Mouse (Mus musculus): Measurements from ENCODE around the gene Mycbpap. TPM values are rescaled to one million over a fixed set of nuclear protein-coding genes. Genes with fewer than 3 reads are reported as not detected.

The Mycbpap gene
- total and polyA plus RNA-seq, 2 experiments: 0.02 to 0.09 TPM

DNA sequence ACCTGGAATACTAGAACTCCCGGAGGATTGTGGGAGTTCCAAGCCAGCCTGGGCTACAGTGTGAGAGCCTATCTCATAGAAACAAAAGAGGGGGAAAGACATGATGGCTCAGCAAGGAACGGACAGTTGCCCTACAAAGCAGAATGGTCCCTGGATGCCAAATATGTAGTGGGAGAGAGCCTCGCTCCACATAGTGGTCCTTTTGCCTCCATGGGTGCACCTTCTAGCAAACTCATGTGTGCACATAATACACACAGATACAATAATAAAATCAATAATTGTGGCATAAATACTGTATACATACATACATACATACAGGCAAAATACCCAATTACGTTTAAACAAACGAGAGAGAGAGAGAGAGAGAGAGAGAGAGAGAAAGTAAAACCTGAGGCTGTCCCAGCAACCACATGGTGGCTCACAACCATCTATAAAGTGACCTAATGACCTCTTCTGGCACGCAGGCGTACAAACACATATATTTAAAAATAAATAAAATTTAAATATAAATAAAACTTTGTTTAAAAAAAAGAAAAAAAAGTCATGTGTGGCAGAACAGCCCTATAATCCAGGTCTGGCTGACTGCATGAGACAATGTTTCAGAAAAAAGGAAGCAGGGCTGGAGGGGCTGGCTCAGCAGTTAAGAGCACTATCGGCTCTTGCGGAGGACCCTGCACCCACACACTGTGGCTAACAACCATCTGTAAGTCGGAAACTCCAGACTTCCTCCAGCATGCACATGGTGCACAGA, 28.3 kb upstream of the Mycbpap start:
- DNase-seq (ENCODE audit: extremely low read depth, low read depth, low spot score): no peak
- Histone ChIP-seq H3K27ac (replicated peaks; ENCODE audit: insufficient read depth, low read depth, low read length) (peak overlapping the region; percentile 42), H3K4me3 (ENCODE audit: insufficient read depth, low read depth, low read length) (no peak overlapping the region), H3K4me1 (ENCODE audit: control insufficient read depth, insufficient read depth, low read length) (peaks cover 5% of the 10 kb centered on the region; the same call in 1 of the 2 replicates), H3K79me2 (ENCODE audit: control insufficient read depth, insufficient read depth, low read length) (no peaks in the 10 kb centered on the region), H3K27me3 (ENCODE audit: control insufficient read depth, insufficient read depth, low read length) (no peaks in the 10 kb centered on the region), H3K9ac (ENCODE audit: low read depth, low read length) (no peak overlapping the region), H3K36me3 (ENCODE audit: control insufficient read depth, insufficient read depth, low read length) (peaks cover 8% of the 10 kb centered on the region; the same call in 1 of the 2 replicates)
- 53% methylated on average over 10 of the region's 10 CpGs for WGBS
- no peak for TF ChIP-seq POLR2A (IDR thresholded peaks at IDR 0.05; ENCODE audit: extremely low read depth, insufficient read depth, low read length)
- TF ChIP-seq CTCF (IDR thresholded peaks at IDR 0.05; ENCODE audit: low read depth, low read length): no peak

DNA sequence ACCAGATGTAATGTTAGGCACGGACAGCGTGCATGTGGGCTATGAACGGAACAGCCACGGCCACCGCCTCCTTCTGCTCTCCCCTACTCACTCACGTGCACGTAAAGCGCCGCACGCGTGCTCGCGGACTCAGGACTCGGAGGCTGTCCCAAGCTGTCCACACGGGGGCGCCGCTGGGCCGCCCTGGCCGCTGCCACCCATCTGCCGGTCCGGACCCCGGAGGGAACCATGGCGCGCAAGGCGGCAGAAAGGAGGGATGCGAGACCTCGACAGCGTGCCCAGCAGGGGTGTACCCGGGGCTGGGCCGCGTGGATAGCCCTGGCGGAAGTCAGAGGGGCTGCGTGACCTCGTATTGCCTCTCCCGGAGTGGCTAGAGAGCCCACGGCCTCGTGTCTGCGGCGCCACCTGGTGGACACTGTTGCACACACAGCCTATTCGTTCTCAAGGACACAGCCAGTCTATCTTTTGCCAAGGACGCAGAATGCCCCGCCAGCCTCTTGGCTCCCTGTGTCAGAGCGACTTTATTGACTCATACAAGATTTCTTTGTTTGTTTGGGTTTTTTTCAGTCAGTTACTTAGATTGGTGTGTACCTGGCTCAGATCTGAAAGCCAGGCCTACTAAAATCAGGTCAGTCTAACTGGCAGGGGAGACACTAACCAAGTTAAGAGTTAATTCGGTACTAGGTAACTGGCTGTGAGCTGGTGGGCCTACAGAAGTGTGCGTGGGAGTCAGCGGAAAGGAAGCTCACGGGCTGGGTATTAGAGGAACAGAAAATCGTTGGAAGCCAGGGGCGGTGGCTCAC, 27.5 kb upstream of the Mycbpap start, which contains the start of gene Rsad1:
TSS of gene Rsad1 (minus strand) at position 368 of the 803 bp plus-strand sequence.
- peak within 1 kb of the TSS; percentile 67 for H3K4me3 ChIP-seq (ENCODE audit: insufficient read depth, low read depth, low read length)
- peak within 1 kb of the TSS; percentile 81 for H3K9ac ChIP-seq (ENCODE audit: low read depth, low read length)
- peaks cover 5% of the 10 kb centered on the region; the same call in 1 of the 2 replicates for H3K4me1 ChIP-seq (ENCODE audit: control insufficient read depth, insufficient read depth, low read length)
- TF ChIP-seq POLR2A (IDR thresholded peaks at IDR 0.05; ENCODE audit: extremely low read depth, insufficient read depth, low read length) (no peak), CTCF (IDR thresholded peaks at IDR 0.05; ENCODE audit: low read depth, low read length) (peak; percentile 94)
- peak; percentile 93 for DNase-seq (ENCODE audit: extremely low read depth, low read depth, low spot score)
- 1% methylated on average over 49 of the region's 49 CpGs for WGBS
- peaks cover 4% of the 10 kb centered on the region; the same call in 1 of the 2 replicates for H3K36me3 ChIP-seq (ENCODE audit: control insufficient read depth, insufficient read depth, low read length)
- no peaks in the 10 kb centered on the region for H3K79me2 ChIP-seq (ENCODE audit: control insufficient read depth, insufficient read depth, low read length)
- H3K27me3 ChIP-seq (ENCODE audit: control insufficient read depth, insufficient read depth, low read length): no peaks in the 10 kb centered on the region
- H3K27ac ChIP-seq (replicated peaks; ENCODE audit: insufficient read depth, low read depth, low read length): peak within 1 kb of the TSS; percentile 76

DNA sequence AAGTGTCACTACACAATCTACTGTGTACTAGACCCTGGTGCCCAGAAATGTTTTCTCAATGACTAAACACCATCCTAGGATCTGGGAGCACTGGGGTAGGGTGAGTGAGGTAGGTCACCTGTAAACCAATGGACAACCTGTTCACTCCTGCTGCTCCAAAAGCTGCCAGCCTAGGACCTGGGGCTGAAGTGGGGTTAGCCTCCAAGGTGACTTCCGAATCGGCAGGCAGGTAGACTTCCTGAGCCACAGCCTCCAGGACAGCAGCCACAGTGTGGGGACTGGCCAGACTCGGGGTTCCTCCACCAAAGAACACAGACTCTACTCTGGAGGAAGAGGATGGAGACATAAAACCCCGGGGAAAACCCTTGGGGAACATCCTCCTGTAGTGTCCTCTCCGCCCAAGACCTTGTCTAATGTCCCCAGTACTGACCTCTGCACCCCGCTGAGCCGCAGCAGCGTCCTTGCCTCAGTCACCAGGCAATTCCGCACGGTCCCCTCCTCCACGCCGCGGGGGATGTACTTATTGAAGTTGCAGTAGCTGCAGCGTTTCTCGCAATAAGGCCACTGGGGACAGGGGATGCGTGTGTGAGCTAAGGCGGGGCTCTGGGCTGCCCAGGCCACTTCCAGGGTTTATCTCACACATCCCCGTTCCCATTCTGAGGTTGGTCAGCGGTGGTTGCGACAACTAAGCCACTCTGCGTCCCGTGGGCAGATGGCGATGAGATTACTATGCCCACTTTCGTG, 26.7 kb upstream of the Mycbpap start:
- H3K9ac ChIP-seq (ENCODE audit: low read depth, low read length): peak overlapping the region; percentile 81
- H3K79me2 ChIP-seq (ENCODE audit: control insufficient read depth, insufficient read depth, low read length): no peaks in the 10 kb centered on the region
- peak overlapping the region; percentile 67 for H3K4me3 ChIP-seq (ENCODE audit: insufficient read depth, low read depth, low read length)
- peak overlapping the region; percentile 76 for H3K27ac ChIP-seq (replicated peaks; ENCODE audit: insufficient read depth, low read depth, low read length)
- H3K36me3 ChIP-seq (ENCODE audit: control insufficient read depth, insufficient read depth, low read length): peaks cover 3% of the 10 kb centered on the region; the same call in 1 of the 2 replicates
- peaks cover 5% of the 10 kb centered on the region; the same call in 1 of the 2 replicates for H3K4me1 ChIP-seq (ENCODE audit: control insufficient read depth, insufficient read depth, low read length)
- no peaks in the 10 kb centered on the region for H3K27me3 ChIP-seq (ENCODE audit: control insufficient read depth, insufficient read depth, low read length)
- DNase-seq (ENCODE audit: extremely low read depth, low read depth, low spot score): peak; percentile 40
- 10% methylated on average over 24 of the region's 24 CpGs for WGBS
- 0 out of 2 replicates have a peak, but pooled peaks have one; percentile 5 for TF ChIP-seq CTCF (IDR thresholded peaks at IDR 0.05; ENCODE audit: low read depth, low read length)
- TF ChIP-seq POLR2A (IDR thresholded peaks at IDR 0.05; ENCODE audit: extremely low read depth, insufficient read depth, low read length): no peak

DNA sequence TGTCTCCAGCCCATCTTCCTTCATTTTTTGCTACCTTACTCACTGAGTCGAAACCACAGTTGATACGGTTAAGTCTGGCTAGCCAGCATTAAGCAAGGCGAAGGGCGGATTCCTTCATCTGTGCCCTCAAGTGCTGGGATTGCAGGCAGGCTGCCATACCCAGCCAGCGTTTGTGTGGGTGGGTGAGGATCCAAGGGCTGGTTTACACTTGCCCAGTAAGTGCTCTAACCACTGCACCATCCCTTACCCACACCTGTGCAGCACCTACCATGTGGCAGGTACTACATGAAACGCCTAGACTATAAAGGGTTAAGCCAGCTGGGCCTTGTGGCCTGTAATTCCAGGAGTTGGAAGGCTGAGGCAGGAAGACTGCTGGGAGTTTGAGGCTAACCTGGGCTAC, 25.7 kb upstream of the Mycbpap start:
- Histone ChIP-seq H3K9ac (ENCODE audit: low read depth, low read length) (no peak overlapping the region), H3K79me2 (ENCODE audit: control insufficient read depth, insufficient read depth, low read length) (no peaks in the 10 kb centered on the region), H3K36me3 (ENCODE audit: control insufficient read depth, insufficient read depth, low read length) (no peaks in the 10 kb centered on the region), H3K27me3 (ENCODE audit: control insufficient read depth, insufficient read depth, low read length) (no peaks in the 10 kb centered on the region), H3K27ac (replicated peaks; ENCODE audit: insufficient read depth, low read depth, low read length) (no peak overlapping the region), H3K4me1 (ENCODE audit: control insufficient read depth, insufficient read depth, low read length) (peaks cover 5% of the 10 kb centered on the region; the same call in 1 of the 2 replicates), H3K4me3 (ENCODE audit: insufficient read depth, low read depth, low read length) (no peak overlapping the region)
- 90% methylated on average over 6 of the region's 6 CpGs for WGBS
- no peak for DNase-seq (ENCODE audit: extremely low read depth, low read depth, low spot score)
- TF ChIP-seq POLR2A (IDR thresholded peaks at IDR 0.05; ENCODE audit: extremely low read depth, insufficient read depth, low read length) (no peak), CTCF (IDR thresholded peaks at IDR 0.05; ENCODE audit: low read depth, low read length) (no peak)

GRCm38 (mm10) chr11:94546381-94546780, 24.8 kb upstream of the Mycbpap start:
- H3K27me3 ChIP-seq (ENCODE audit: control insufficient read depth, insufficient read depth, low read length): no peaks in the 10 kb centered on the region
- H3K27ac ChIP-seq (replicated peaks; ENCODE audit: insufficient read depth, low read depth, low read length): no peak overlapping the region
- WGBS: 95% methylated on average over 5 of the region's 5 CpGs
- H3K36me3 ChIP-seq (ENCODE audit: control insufficient read depth, insufficient read depth, low read length): no peaks in the 10 kb centered on the region
- TF ChIP-seq POLR2A (IDR thresholded peaks at IDR 0.05; ENCODE audit: extremely low read depth, insufficient read depth, low read length) (no peak), CTCF (IDR thresholded peaks at IDR 0.05; ENCODE audit: low read depth, low read length) (no peak)
- no peak overlapping the region for H3K4me3 ChIP-seq (ENCODE audit: insufficient read depth, low read depth, low read length)
- no peak overlapping the region for H3K9ac ChIP-seq (ENCODE audit: low read depth, low read length)
- no peaks in the 10 kb centered on the region for H3K79me2 ChIP-seq (ENCODE audit: control insufficient read depth, insufficient read depth, low read length)
- H3K4me1 ChIP-seq (ENCODE audit: control insufficient read depth, insufficient read depth, low read length): peaks cover 5% of the 10 kb centered on the region; the same call in 1 of the 2 replicates
- no peak for DNase-seq (ENCODE audit: extremely low read depth, low read depth, low spot score)

Measured in liver, adult 2 months (tissue).